Mouse (Mus musculus): ENCODE measurements around the gene Tgfb2. TPM values are rescaled to one million over a fixed set of nuclear protein-coding genes. Genes with fewer than 3 reads are reported as not detected.

The Tgfb2 gene
- 8.3 and 11.2 TPM in 2 replicates for polyA plus RNA-seq (2015; fragmentation: Nextera tagmentation; extraction: Ambion mirVana)

DNA sequence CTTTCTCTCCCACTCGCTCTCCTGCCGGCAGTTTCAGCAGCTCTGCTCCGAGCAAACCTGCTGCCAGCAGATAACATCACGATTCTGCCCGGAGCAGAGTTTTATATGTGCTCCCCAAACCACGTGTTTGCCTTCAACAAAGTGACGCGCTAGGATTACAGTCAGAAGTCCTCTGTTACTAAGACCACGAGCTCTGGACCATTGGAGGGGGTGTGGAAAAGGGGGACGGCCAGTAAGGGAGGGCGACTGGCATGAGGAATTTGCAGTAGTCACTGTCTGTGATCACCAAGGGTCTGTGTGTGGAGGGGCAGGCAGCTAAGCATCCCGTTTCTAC is at the start of gene Tgfb2:
TSS of gene Tgfb2 (minus strand) at position 75 of the 334 bp plus-strand sequence.

GRCm38 (mm10) chr1:186748724-186749653 is 43.2 kb upstream of the Tgfb2 start, which contains the start of gene Rrp15:
Gene Rrp15, minus strand, starts transcription at chr1:186749358.

Other genes starting within 250 kb of the Tgfb2 start
- 40.1 and 47.2 TPM in 2 replicates for gene Rrp15, start 43.4 kb upstream of the Tgfb2 start, polyA plus RNA-seq (2015; fragmentation: Nextera tagmentation; extraction: Ambion mirVana)